Mouse (Mus musculus): ENCODE measurements at regions not wholly inside any gene's neighbourhood (a gene's known extent, or its start where the extent isn't known, plus 50 kb on each side); places are given as distances from the start of the nearest gene placed in this dataset.
A peak's percentile ranks its signal among the peaks of the same experiment; 100 is the strongest.

- peak; percentile 65 for DNase-seq
Measured at GRCm38 (mm10) chr2:59406976-59407375, 77.5 kb upstream of the Dapl1 start.

DNA sequence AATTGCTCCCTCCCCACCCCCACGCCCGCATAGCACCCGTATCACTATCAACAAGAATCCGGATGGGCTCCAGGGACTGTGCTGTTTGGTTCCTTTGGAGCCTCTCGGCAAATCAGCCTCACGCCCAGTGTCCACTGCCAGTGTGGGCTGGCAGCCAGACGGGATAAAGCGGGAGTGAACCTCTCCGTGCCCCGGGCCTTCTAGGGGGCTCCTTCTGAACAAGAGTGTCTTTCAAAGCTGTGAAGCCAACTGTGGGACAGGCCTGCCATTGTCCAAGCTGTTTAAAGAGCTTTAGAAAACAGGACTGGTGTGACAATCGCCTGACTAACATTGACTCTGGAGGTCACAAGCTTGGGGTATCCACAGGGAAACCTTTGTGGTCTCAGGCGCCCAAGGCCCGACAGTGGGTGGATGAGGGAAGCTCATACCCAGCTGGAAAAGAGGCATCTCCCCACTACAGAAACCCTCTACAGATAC lies 76.9 kb upstream of the Dapl1 start:
- peak; percentile 75 for DNase-seq

GRCm38 (mm10) chr2:59408040-59408587 lies 76.3 kb upstream of the Dapl1 start:
- peak; percentile 72 for DNase-seq

DNA sequence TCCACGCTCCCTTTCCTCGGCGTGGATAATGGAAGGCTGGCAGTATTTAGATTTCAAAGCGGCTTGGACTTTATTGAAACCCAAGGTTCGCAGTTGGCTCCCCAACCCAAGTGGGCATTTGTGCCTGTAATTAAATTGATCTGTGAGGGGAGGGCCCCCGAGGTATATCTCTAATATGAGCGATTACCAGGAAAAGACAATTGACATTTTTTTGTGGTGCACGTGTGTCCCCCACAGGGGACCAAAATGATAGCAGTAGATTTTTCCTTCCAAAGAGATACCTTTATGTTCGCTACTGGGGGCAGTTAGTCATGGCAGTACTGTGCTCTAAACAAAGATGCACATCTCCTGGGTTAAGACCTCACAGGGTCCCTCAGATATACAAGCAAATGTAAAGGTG lies 69.8 kb upstream of the Dapl1 start:
- no peak for DNase-seq

DNA sequence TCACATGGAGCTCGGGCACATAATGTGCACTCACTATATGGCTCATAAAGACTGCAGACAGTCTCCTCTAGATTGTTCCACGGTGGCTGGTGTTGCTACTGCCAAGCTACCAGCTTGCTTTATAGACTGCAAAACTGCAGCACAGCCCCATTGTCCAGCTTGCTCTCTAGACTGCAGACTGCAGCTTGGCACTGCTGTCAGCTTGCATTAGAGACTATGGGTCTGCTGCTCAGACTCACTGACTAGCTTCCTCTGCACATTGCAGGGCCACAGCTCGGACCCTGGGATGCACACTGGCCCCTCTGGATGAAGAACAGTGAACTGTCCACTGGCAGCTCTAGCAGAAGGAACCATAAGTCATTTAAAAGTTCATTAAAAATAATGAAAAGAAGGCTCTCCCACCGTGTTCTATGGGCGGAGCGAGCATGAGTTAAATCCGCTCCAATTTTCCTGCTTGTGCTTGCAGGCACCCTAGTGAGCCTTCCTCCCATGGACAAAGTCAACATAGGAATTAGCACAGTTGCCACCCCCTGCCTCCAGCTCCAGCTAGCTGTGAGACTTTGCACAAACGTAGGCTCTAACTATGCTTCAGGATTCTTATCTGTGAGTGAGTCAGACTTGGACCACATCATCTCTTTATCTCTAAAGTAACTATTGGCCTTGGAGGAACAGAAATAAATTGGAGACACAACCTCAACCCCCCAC lies 67.8 kb upstream of the Dapl1 start:
- no peak for DNase-seq

DNA sequence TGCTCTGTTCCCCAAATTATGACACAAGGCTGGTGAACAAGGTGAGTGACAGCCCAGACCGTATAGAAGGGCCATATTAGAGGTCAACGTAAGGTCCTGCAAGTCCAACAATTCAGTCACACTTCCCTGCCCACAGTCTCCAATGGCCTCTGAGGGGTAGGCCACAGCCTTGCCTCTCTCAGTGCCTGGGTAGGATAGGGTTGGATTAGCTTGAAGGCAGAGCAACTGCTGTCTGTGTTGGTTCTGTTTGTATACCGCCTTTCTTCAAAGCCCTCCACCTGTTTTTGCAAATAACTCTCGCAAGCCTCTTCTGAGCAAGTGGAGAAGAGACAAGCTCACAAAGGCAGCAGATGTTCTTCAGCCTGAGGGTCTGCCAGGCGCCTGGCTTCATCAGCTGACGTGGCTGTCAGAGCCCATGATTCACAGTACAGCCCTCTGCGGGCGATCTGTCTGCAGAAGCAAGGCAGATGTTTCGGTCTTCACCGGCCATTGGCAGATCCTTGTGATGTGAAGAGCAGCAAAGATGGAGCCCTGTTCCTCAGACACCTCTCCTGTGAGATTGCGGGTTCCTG lies 67.0 kb upstream of the Dapl1 start:
- no peak for DNase-seq

- DNase-seq: no peak
Measured at GRCm38 (mm10) chr2:59420496-59420895, 64.0 kb upstream of the Dapl1 start.

DNA sequence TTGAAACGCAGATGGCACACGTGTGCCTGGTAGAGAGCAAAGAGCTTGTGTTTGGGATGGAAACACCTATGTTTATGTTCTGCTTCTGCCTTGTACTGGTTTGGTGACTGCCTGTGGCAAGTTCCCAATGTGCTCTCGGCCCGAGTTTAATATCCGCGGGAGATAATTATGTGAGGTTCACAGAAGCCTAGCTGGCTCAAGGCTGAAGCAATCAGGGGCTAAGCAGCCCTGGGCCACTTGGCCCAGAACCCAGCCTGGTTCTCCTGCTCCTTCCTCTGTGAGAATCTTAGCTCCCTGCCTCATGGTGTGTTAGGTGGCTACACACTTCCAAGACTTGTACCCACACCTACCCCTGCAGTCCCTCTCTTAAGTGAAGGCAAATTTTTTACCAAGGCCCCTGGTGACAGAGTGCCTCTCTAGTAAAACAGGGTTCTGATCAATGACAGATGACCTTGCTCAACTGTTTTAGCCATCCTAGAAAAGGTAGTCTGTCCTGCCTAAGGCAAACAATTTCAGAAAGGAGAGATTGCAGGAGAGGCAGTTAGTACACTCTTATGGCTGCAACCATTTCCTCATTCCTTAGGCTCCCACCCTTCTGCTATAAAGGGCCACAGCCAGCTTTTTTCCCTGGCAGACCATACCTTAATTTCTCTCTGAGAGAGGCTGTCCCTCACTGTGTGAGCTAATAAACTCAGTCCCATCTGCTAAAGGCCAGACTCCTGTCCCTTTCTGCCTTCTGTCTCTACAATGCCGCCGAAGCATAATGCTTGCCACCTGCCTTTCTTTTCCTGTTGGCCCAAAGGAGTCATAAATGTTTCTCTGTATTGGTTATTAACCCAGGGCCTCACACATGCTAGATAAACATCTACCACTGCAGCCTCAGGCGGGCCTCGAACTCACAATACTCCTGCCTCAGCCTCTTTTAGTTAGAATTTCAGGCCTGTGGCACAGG lies 61.9 kb upstream of the Dapl1 start:
- DNase-seq: peak; percentile 86

DNA sequence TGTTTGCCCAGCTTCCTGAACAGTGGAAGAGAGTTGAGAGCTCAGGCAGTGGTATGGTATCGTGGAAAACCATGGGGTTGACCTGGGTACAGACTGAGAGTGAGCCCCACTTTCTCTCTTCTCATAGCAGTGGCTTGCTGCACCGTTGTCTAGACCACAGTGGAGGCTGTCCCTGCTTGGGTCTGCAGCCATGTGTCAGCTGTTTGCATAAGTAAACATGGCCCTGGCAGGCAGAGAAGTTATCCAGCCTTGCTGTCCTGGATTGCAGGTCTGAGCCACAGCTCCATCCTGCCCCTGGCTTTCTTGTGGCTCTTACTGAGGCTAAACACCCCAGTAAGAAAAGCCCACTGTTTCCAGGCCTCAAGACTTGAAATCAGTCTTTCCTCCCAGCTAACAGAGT lies 60.2 kb upstream of the Dapl1 start:
- DNase-seq: no peak

DNA sequence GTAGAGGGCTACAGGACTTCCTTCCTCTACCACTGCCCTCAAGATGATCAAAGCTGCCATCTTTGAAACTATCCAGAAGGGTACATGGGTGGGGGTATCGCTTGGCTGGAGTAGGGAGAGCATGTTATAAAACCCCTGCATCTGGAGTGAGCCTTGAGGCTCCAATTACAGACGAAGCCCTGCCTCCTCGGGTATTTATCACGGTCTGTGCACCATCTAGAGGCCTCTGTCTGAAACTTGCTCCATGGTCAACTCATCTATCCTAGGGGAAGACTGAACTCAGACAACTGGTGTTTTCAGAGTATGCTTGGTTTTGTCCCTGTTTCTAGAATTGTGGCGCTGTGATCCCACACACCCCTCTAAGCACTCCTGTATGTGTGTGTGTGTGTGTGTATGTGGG lies 59.7 kb upstream of the Dapl1 start:
- no peak for DNase-seq

DNA sequence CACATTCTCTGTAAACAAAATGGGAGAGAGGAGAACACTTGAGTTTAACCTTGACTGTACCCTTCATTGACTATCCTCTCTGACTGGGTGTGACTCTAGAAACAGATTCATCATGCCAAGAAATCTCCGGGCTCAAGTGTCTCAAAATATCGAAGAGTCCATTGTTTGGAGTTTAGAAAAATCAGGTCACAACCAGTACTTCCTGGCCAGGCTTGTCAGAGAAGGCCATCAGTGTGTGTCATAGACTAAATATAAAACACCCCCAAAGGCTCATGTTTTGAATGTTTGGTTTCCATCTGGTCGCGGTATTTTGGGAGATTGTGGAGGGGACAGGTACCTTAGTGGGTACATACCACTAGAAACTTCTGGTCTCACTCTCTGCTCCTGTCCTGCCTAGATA lies 58.6 kb upstream of the Dapl1 start:
- DNase-seq: no peak

GRCm38 (mm10) chr2:59431466-59431865 lies 53.0 kb upstream of the Dapl1 start:
- DNase-seq: no peak

GRCm38 (mm10) chr2:59431867-59432266 lies 52.6 kb upstream of the Dapl1 start:
- no peak for DNase-seq

Data from cerebellum, adult 11-12 months (tissue).